Mouse (Mus musculus): Measurements from ENCODE around the gene Pus7. TPM values are rescaled to one million over a fixed set of nuclear protein-coding genes. Genes with fewer than 3 reads are reported as not detected.

Gene Pus7
- total RNA-seq, 2 experiments from 2014 or later = 10.1 to 10.7 TPM

Other genes with a start within 250 kb of the Pus7 start
- 10 to 100 TPM; 40.7 to 44.6 TPM for gene Srpk2, start 99.1 kb downstream of the Pus7 start, total RNA-seq (2021)
- gene Rint1, start 4.0 kb upstream of the Pus7 start, total RNA-seq (2021) = 10 to 100 TPM; 13.3 to 14.6 TPM
- 100 to 1,000 TPM in 1 of 2 experiments, 10 to 100 TPM in 1; 96.8 to 105 TPM for gene Tomm7, start 60.5 kb upstream of the Pus7 start, total RNA-seq (2021)
- 10 to 100 TPM; 46.8 to 59.4 TPM for gene Fam126a, start 247.0 kb upstream of the Pus7 start, total RNA-seq (2021)

Measured in heart, postnatal 14 days (tissue).